Mouse (Mus musculus) layer of hippocampus, adult 11-12 months (tissue): ENCODE data around the gene Cad.
"Not testable (repeated sequence)": the region's sequence is repeated elsewhere in the genome, so short reads cannot be mapped to it uniquely, and the experiment has no call there.

ENCODE experiments used
- DNase-seq: peaks from one replicate; pipeline ENCODE4 v3.0.0; 2022; ENCODE audit warnings: low spot score

Gene Cad

DNA sequence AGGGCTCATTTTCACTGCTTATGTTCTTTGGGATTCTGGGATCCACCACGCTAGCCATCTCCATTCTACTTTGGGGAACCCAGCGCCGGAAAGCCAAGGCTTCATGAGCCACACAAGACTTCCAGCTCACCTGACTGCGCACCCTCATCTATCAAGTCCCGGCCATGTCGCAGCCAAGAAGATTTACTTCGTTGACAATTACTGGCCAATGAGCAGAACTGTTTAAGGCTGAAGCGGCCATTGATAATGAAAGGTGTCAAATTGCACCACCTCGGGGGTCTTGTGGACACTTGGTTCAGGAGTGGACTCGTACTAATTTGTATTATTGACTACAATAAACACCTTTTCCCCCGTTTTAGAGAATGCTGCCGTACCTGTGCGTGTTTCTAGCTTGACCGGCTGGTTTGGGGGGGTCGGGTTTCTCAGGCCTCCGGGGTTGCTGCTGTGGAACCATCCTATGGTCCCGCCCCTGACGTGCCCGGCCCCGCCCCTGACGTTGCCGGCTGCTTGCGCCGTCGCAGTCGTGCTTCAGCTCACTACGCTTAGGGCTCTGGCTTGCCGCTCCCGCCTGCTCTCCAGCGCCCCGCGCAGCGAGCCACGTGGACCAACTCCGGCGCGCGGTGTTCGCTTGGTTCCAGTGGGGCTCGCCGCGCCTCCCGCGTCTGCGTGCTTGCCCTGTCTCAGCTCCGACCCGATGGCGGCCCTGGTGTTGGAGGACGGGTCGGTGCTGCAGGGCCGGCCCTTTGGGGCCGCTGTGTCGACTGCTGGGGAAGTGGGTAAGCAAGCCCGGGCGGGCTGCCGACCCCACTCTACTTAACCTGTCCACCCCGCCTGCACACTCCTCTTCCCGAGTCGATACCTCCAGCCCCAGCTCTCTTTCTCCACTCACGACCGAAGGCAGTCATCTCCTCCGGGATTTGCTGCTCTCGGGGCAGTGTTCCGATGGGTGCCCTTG is at the start of gene Cad:
Gene Cad, plus strand, starts transcription at position 520 of the 955 bp plus-strand sequence.
- DNase-seq: peak; percentile 92

DNA sequence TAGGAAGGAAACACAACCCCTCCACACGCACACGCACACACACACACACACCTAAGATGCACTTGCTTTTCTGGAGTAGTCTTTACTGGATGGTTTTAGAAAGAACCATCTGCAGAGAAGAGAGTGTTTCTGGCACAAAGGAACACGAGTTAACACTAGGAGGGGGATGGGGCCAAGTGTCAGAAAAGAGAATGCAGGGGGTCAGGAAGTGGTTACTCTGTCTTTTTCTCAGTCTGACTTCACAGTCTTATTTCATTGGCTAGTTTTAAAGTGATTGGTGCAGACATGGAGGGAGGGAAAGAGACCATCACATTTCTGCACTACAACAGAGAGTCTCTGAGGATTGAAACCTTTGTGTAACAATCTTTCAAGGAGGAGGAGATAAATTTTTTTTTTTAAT is 41.8 kb upstream of the Cad start:
- DNase-seq: no peak

DNA sequence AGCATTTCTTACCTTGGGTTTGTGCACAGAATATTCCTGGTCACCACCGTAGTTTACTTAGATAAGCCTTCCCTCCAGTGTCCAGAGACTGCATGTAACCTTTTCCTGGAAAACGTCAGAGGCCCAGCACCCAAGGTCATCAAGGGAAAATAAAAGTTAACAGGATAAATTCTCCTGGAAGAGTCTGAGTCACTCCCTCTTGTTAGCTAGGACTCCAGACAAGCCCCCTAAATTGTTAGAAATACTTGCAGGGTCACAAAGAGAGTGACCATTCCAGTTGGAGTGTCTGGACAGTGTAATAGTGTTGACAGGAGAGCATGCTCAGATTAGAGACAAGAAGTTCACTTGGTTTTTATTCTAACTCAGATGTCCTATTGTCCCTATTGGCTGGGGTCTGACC is 38.7 kb upstream of the Cad start:
- no peak for DNase-seq

DNA sequence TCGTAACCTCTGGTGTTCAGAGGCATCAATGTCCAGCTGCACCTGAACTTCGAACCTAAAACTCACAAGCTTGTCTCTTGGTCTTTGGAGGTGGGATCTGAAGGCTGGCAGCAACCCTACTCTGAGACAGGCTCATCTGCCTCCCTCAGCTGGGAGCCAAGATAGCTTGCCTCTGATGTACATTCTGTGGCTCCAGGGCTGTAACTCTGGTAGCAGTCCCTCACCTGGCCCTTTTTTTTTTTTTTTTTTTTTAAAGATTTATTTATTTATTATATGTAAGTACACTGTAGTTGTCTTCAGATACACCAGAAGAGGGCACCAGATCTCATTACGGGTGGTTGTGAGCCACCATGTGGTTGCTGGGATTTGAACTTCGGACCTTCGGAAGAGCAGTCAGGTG is 32.8 kb upstream of the Cad start:
- not testable (repeated sequence) for DNase-seq

DNA sequence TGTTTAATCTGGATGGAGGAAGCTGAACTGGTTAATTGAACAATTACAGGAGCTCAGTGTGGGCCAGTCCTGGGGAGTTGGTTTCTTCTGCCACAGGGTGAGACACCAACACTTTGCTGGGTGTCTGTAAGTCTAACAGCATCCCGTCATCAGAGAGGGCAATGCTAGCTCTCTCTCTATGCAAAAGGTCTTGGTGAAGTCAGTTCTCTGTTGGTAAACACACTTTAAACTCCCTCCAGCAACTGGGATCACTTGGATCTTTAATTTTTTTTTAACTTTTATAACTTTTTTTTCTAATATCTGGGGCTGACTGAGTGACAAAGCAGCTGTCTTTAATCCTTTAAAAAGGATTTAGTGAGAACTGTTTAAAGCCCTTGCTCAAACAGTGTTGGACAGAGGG is 31.9 kb upstream of the Cad start:
- DNase-seq: no peak

DNA sequence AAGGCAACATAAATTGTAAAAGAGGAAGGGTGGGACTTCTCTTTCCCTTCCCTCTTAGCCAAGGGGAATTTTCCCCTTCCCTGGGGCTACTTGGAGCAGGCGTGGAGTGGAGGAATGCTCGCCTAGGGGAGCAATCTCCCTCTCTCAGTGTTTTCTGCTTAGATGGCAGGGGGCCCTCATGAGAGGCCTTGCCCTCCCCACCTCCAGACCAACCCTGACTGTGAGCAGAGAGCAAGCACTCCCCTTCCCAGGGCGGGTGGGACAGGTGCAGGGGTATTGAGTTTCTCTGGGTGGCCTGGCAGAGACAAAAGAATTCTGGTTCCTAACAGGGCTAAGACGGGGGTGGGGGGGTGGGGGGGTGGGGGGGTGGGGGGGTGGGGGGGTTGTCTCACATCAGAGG is 31.3 kb upstream of the Cad start:
- no peak for DNase-seq

DNA sequence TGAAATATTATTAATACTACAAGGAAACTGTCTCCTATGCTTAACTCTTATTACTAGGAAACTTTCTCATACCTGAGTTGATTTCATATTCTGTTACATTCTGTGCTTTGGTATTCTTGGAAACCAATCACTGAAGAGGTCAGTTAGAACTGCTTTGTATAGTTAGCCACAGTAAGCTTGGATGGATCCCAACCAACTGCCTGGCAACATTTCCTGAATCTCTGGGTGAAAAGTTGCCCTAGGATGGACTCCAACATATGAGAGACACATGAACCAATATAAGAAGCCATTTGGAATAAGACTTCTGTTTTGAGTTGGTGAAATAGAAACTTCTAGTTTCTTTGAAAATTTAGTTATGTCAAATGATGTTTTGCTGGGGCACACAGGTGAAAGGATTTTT is 29.9 kb upstream of the Cad start:
- no peak for DNase-seq

DNA sequence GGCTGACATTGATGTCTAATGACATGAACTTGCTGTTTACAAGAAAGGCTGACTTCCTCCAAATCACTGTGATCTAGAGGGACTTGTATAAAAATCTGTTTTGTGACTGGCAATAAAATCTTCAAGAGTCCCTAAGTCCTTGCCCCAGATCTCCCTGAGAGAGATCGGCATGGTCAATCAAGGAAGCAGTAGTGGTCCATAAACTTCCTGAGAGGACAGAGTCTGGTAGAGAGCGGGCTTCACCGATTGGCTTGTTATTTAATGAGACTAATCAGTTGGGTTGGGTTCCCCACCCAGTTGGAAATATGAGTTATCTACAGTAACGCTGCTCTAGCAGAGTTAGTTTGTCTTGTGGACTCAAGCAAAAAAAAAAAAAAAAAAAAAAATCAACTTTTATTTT is 23.7 kb upstream of the Cad start:
- DNase-seq: no peak

DNA sequence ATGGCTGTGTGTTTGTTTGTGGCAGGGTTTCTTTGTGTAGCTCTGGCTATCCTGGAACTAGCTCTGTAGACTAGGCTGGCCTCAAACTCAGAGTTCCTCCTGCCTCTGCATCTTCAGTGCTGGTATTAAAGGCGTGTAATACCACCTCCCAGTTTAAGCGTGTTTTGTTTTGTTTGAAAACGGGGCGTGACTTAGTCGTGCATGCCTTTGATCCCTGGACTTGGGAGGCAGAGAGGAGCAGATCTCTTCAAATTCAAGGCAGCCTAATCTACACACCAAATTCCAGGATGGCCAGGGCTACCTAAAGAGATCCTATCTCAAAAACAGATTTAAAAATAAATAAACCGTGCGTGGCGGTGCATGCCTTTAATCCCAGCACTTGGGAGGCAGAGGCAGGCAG is 23.1 kb upstream of the Cad start:
- DNase-seq: no peak

DNA sequence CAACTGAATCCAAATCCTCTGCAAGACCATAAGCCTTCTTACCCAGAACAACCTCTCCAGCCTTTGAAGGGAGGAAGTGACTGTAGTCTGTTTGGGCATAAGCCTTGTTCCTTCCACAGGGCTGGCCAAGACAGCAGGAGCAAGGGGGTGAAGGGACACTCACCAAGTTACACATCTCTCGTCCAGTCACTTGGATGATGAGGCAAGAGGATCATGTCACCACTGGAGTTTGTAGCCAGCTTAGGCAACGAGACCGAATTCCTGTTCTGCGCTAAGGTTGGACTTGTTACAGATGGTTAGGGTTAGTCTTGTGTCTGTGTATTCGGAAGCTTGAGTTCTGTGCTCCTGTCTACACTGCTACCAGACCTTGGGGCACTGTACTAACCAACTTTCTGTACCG is 19.9 kb upstream of the Cad start:
- DNase-seq: no peak

DNA sequence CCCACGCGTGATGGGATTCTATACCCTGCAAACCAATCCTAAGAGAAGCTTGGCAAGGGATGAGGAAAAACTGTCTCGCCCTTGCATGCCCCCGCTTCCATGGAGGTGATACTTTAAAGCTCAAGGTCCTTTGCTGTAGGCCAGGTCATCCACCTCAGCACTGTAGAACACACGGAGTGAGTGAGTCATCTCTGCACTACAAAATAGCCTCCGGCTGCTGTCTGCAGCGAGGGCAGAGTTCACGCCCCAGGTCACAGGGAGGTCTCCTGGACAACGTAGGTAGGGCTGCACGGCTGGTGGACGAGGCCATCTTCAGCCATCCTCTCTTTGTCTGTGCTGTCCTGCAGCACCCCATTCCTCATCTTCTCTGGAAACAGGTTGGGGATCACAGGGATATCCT is 18.0 kb upstream of the Cad start:
- not testable (repeated sequence) for DNase-seq

DNA sequence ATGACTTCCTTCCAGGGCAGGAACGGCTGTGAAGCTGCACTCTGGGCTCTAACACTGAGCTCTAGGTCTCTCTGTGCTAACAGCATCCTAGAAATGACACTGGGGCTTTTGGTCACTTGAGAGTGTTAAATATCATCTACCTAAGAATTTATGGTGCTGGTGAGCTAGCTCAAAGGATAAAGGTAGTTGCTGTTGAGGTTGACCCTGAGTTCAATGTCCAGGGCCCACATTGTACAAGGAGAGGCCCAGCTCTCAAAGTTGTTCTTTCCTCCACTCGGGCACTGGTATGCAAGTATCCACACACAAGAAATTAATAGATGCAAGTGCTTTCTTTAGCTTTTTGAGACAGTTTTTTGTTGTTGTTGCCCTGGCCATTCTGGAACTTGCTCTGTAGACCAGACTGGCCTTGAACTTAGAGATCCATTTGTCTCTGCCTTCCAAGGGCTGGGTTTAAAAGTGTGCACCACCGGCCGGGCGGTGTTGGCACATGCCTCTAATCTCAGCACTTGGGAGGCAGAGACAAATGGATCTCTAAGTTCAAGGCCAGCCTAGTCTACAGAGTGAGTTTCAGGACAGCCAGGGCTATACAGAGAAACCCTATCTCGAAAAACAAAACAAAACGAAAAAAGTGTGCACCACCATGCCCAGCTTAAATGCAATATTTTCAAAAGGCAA is 16.3 kb upstream of the Cad start:
- no peak for DNase-seq

DNA sequence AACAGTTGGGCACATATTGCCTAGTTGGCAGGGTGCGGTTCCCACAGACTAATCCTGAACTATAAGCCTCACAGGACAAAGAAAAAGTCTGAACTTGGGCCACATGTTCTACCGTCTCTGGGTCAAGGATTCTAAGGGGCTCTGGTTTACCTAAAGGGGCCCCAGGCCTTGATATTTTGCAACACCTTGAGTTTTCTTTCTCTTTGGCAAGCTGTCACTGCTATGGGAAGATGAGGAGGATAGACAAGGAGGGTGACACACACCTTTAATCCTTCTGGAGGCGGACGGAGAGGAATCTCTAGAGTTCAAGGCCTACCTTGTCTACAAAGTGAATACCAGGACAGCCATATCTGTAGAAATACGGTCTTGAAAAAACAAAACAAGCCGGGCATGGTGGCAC is 8.2 kb upstream of the Cad start:
- DNase-seq: no peak

DNA sequence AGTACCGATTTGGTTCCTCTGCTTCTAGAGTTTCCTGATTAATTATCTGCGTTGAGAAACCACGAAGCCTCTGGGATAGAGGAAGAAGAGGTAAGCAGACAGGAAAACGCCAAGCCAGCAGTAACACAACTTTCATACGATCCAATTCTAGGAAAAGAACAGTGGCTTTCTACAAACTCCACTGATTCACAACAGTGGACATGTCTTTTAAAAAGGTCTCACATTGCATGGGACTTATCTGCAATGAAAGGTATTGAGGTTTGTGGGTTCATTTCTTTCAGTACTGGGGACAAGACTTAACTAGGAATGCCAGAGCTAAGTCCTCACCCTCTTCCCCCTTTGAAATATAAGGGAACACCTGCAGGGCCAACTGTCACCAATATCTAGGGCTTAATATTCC is 7.5 kb upstream of the Cad start:
- DNase-seq: no peak

DNA sequence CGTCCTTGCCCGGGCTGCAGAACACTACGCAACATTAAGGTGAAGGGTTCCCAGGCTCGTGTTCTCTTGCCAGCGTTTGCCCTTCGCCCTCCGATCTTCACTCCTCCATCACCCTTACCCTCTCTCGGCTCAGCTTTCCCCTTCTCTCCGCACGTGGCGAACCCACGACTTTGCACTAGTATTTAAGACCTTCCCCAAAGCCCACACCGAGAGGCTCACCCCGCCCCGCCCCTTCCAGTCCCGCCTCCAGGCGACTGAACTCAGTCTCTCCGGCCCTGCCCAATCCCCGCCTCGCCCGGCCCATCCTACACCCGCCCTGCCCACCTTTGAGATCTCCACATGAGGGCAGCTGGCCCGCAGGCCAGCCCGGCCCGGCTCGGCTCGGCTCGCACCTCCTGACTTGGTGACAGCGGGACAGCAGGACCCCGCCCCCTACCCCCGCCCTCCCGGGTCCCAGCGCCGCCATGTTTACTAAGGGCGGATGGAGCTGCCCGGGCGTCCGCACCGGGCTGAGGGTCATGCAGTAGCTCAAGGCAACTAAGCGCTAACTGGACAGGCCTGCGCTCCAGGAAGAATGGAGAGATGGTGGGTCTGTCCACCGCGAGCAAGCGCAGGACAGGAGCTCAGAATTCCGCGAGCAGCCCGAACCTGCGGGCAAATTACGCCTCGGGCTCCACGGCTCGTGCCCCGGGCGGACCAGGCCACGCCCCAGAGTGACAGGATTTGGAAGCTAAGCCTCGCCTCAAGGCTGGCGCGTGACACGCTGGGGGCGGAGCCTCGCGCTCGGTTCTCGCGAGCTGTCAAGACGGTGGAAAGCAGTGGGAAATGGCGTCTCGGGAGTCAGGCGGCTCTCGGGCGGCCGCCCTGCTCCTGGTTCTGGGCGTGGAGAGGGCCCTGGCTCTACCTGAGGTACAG is 6.5 kb upstream of the Cad start, which contains the start of gene Atraid:
Gene Atraid, plus strand, starts transcription at position 465 of the 915 bp plus-strand sequence.
- peak; percentile 99 for DNase-seq

DNA sequence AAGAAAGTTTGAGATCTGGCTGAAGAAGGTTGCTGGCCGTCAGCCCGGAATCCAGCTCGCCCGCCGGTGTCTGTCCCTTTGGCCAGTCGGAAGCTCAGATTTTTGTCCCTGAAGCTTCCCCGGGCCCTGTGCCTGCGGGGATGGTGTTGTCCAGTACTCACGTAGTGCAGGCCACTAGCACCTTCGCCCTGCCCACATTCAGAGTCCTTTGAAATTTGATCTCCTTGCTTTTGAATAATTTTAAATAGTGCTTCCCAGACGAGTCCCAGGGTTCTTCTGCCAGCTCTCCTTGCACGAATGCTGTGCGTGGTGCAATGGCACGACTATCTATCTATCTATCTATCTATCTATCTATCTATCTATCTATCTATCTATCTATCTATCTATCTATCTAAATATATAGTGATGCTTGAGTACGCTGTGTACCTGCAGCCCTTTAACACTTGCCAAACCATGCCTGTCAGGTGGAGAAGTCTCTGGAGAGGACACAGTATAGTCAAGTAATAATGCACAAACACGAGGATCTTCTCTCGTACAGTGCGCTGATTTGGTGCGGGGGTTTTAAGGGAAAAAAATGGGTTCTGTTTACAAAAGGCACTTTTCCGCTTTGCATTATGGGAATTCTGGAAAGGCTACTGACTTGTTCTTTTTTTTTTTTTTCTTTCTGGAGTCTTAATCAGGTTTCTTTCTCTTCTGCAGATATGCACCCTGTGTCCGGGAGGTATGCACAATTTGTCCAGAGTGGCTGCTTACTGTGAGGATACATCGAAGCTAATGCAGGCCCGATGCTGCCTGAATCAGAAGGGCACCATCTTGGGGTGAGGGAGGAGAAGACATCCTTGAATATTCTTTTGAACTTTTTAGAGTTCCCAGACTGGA is 5.6 kb upstream of the Cad start, which contains the start of gene Slc5a6:
Gene Slc5a6, minus strand, starts transcription at position 162 of the 879 bp plus-strand sequence.
- peak; percentile 49 for DNase-seq

DNA sequence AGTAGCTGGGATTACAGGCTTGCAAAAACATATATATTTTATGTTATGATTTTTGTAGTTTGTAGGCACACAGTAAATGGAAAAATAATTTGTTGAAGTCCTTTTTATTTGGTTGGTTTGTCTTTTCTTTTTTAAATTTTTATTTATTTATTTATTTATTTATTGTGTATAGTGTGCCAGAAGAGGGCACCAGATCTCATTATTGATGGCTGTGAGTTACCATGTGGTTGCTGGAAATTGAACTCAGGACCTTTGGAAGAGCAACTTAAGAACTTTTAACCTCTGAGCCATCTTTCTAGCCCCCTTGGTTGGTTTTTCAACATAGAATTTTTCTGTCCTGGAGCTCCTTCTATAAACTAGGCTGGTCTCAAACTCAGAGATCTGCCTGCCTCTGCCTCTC is 4.2 kb upstream of the Cad start:
- no peak for DNase-seq

DNA sequence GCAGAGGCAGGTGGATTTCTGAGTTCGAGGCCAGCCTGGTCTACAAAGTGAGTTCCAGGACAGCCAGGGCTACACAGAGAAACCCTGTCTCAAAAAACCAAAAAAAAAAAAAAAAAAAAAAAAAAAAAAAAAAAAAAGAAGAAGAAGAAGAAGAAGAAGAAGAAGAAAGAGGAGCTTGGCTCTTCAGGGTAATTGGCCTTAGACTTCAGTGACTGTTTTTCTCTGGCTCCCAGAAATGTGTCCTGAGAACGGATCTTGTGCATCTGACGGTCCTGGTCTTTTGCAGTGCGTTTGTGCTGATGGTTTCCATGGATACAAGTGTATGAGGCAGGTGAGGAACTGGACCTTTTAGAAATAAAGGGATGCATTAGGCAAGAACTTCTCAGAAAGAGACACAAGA is 852 bp upstream of the Cad start:
- DNase-seq: not testable (repeated sequence)

DNA sequence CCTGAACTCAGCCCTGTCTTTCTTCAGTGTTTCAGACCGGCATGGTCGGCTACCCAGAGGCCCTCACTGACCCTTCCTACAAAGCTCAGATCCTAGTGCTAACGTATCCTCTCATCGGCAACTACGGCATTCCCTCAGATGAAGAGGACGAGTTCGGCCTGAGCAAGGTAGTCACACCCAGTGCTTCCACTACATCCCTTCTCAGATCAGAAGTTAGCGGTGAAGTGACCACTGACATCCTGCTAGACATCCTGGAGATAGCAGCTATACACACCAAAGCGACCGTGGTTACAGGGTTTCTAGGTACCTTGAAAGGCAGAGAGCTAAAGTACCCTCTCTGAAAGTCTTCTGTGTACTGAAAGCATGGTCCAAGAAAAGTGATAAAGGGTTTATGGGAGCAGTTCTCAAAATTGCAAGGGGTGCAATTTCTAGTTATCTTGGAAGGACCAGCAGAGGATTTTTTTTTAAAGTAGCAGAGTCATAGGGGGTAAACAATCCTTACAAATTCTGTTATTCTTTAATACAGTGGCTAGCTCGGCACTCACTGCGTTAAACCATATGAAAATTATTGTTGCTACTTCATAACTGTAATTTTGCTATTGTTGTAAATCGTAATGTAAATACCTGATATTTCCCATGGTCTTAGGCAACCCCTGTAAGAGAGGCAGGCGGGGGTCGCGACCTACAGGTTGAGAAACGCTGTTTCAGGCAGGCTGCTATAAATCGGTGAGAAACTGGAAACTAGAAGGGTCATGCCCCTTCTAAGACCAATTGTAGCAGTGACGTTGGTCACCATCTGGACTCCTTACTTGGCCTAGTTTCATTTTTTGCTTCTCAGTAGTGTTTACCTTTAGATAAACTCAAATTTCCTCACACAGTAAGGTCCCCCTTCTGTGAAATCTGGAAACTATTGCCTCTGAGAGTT is 898 bp downstream of the Cad start:
- no peak for DNase-seq

DNA sequence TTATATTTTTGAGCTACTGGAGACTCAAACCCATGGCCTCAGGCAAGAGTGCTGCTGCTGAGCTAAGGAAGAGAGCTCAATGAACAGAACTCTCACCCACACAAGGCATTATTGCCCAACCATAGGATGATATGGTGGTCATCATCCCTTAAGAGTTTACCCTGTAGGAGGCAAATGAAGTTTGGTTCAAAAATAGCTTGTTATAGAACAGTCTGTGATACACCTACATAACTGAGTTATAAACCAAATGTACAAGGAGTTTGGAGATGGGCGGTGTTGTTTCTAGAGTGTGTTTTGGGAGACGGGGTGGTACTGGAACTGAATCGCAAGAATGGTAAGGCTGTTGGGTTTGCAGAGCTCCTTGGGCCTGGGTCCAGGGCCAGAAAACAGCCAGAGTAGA is 15.2 kb downstream of the Cad start:
- DNase-seq: no peak
